Mouse (Mus musculus): ENCODE results near the gene Gemin7.
"Not testable (repeated sequence)": the region's sequence is repeated elsewhere in the genome, so short reads cannot be mapped to it uniquely, and the experiment has no call there.

Gene Gemin7

GRCm38 (mm10) chr7:19577141-19577852 is at the start of gene Gemin7, which contains the start of gene Zfp296:
Gene Gemin7 (minus strand): TSS chr7:19577595.
Gene Zfp296 (plus strand): TSS chr7:19577287.
- no peak for DNase-seq (ENCODE audit: low spot score)

- DNase-seq (ENCODE audit: low spot score): no peak
These were observed 46.0 kb upstream of the Gemin7 start for GRCm38 (mm10) chr7:19623433-19623832.

GRCm38 (mm10) chr7:19622241-19622640 is 44.8 kb upstream of the Gemin7 start:
- DNase-seq (ENCODE audit: low spot score): no peak

GRCm38 (mm10) chr7:19620811-19621210 is 43.4 kb upstream of the Gemin7 start:
- DNase-seq (ENCODE audit: low spot score): no peak

- DNase-seq (ENCODE audit: low spot score): no peak
These were observed 41.8 kb upstream of the Gemin7 start for GRCm38 (mm10) chr7:19619004-19619801.

- no peak for DNase-seq (ENCODE audit: low spot score)
These were observed 37.7 kb upstream of the Gemin7 start for GRCm38 (mm10) chr7:19615036-19615577.

- no peak for DNase-seq (ENCODE audit: low spot score)
These were observed 33.6 kb upstream of the Gemin7 start for GRCm38 (mm10) chr7:19610969-19611368.

- no peak for DNase-seq (ENCODE audit: low spot score)
These were observed 32.4 kb upstream of the Gemin7 start for GRCm38 (mm10) chr7:19609641-19610332.

GRCm38 (mm10) chr7:19607291-19607690 is 29.9 kb upstream of the Gemin7 start:
- no peak for DNase-seq (ENCODE audit: low spot score)

- not testable (repeated sequence) for DNase-seq (ENCODE audit: low spot score)
These were observed 27.3 kb upstream of the Gemin7 start for GRCm38 (mm10) chr7:19604606-19605214.

GRCm38 (mm10) chr7:19603849-19604605 is 26.6 kb upstream of the Gemin7 start, which contains the start of gene Clasrp:
Gene Clasrp (minus strand): TSS chr7:19604486.
- peak; percentile 93 for DNase-seq (ENCODE audit: low spot score)

GRCm38 (mm10) chr7:19603055-19603454 is 25.7 kb upstream of the Gemin7 start:
- DNase-seq (ENCODE audit: low spot score): no peak

GRCm38 (mm10) chr7:19600562-19600961 is 23.2 kb upstream of the Gemin7 start:
- no peak for DNase-seq (ENCODE audit: low spot score)

GRCm38 (mm10) chr7:19593061-19593730 is 15.8 kb upstream of the Gemin7 start:
- no peak for DNase-seq (ENCODE audit: low spot score)

GRCm38 (mm10) chr7:19589917-19590316 is 12.5 kb upstream of the Gemin7 start:
- DNase-seq (ENCODE audit: low spot score): peak; percentile 47

GRCm38 (mm10) chr7:19589207-19589606 is 11.8 kb upstream of the Gemin7 start:
- no peak for DNase-seq (ENCODE audit: low spot score)

GRCm38 (mm10) chr7:19586269-19586668 is 8.9 kb upstream of the Gemin7 start:
- no peak for DNase-seq (ENCODE audit: low spot score)

GRCm38 (mm10) chr7:19580634-19581033 is 3.2 kb upstream of the Gemin7 start:
- DNase-seq (ENCODE audit: low spot score): no peak

GRCm38 (mm10) chr7:19579751-19580150 is 2.4 kb upstream of the Gemin7 start:
- no peak for DNase-seq (ENCODE audit: low spot score)

- DNase-seq (ENCODE audit: low spot score): no peak
These were observed 1.0 kb upstream of the Gemin7 start for GRCm38 (mm10) chr7:19578436-19578835.
